20 mouse cellular contexts compared by ENCODE assay signal in genomic region chr13:19031916-19032688, GRCm38 (mm10).
DNase-seq lines count a peak whose midpoint lies in the region; ATAC-seq lines count a peak whose summit lies in the region.
"Had no signal": no experiment of that assay in that cellular context is flagged by ENCODE, and none has a peak within 500 bp of the region (broad histone marks: within the 10 kb centered on the region; RNA-seq: fewer than 3 reads in every experiment).

No protein-coding gene starts in this region.

- H3K36me3 ChIP-seq in midbrain, embryonic 14.5 days (ENCODE audit: control insufficient read depth, insufficient read depth, low read length): no peaks in the 10 kb centered on the region
- no peaks in the 10 kb centered on the region for H3K36me3 ChIP-seq in midbrain, embryonic 15.5 days (replicated peaks)
- no peaks in the 10 kb centered on the region for H3K36me3 ChIP-seq in forebrain, embryonic 16.5 days (ENCODE audit: control insufficient read depth, insufficient read depth)
- H3K36me3 ChIP-seq: heart, embryonic 13.5 days; limb, embryonic 13.5 days had no signal

- no peak overlapping the region for H3K4me2 ChIP-seq in midbrain, embryonic 14.5 days (ENCODE audit: low read length)
- H3K4me2 ChIP-seq in midbrain, embryonic 15.5 days: no peak overlapping the region
- H3K4me2 ChIP-seq in forebrain, embryonic 16.5 days (ENCODE audit: low read length): no peak overlapping the region
- H3K4me2 ChIP-seq: forebrain, embryonic 13.5 days; heart, embryonic 13.5 days; limb, embryonic 13.5 days had no signal

- H3K4me3 ChIP-seq in midbrain, embryonic 14.5 days (replicated peaks; ENCODE audit: low read depth, low read length): no peak overlapping the region
- no peak overlapping the region for H3K4me3 ChIP-seq in midbrain, embryonic 15.5 days
- H3K4me3 ChIP-seq in forebrain, embryonic 16.5 days (replicated peaks; ENCODE audit: low read length): no peak overlapping the region
- H3K4me3 ChIP-seq: forebrain, embryonic 13.5 days; heart, embryonic 13.5 days; left cerebral cortex, adult 2 months; limb, embryonic 13.5 days had no signal

- WGBS in midbrain, embryonic 14.5 days: 71% methylated on average over 8 of the region's 8 CpGs
- WGBS in midbrain, embryonic 15.5 days: 70% methylated on average over 8 of the region's 8 CpGs
- WGBS in forebrain, embryonic 16.5 days: 71% methylated on average over 8 of the region's 8 CpGs

- peak; percentile 13; the same call in 1 of the 2 replicates for ATAC-seq in frontal cortex, adult (ENCODE audit: low TSS enrichment)
- ATAC-seq in midbrain, embryonic 14.5 days (ENCODE audit: low FRiP score, low TSS enrichment): no peak
- no peak for ATAC-seq in midbrain, embryonic 15.5 days (replicated peaks)
- no peak for ATAC-seq in forebrain, embryonic 16.5 days
- ATAC-seq: forebrain, embryonic 13.5 days; intestine, postnatal 0 days had no signal

- H3K4me1 ChIP-seq in midbrain, embryonic 14.5 days (ENCODE audit: control insufficient read depth, insufficient read depth, low read length): no peaks in the 10 kb centered on the region
- H3K4me1 ChIP-seq in midbrain, embryonic 15.5 days: peaks cover 3% of the 10 kb centered on the region; the same call in 1 of the 2 replicates
- H3K4me1 ChIP-seq in forebrain, embryonic 16.5 days (replicated peaks; ENCODE audit: control insufficient read depth, insufficient read depth, low read length): no peaks in the 10 kb centered on the region
- H3K4me1 ChIP-seq: forebrain, embryonic 13.5 days; heart, embryonic 13.5 days; limb, embryonic 13.5 days had no signal

- no peaks in the 10 kb centered on the region for H3K9me3 ChIP-seq in midbrain, embryonic 14.5 days (ENCODE audit: control insufficient read depth, low read length)
- no peaks in the 10 kb centered on the region for H3K9me3 ChIP-seq in midbrain, embryonic 15.5 days
- no peaks in the 10 kb centered on the region for H3K9me3 ChIP-seq in forebrain, embryonic 16.5 days (ENCODE audit: control insufficient read depth, low read length)
- H3K9me3 ChIP-seq: forebrain, embryonic 13.5 days; heart, embryonic 13.5 days; limb, embryonic 13.5 days had no signal

- DNase-seq in frontal cortex, postnatal 36 days (ENCODE audit: low spot score in 2 of 2): no peak
- DNase-seq in midbrain, embryonic 14.5 days: peak; percentile 42
- peak; percentile 46 for DNase-seq in lung, postnatal 10 days
- peak; percentile 61 for DNase-seq in retina, embryonic 14.5 days (ENCODE audit: low spot score)
- DNase-seq in c-Kit-positive CD71-positive TER-119-positive erythroid progenitor cells, embryonic 14.5 days (ENCODE audit: low spot score): no peak
- DNase-seq: adrenal gland, postnatal 14 days; cerebellum, postnatal 10 days; embryo, embryonic 11 days; heart, postnatal 4 days; kidney, postnatal 10 days; right cerebral cortex, postnatal 14 days had no signal

- peak overlapping the region; percentile 20; the same call in 1 of the 2 replicates for H3K27ac ChIP-seq in midbrain, embryonic 14.5 days (replicated peaks; ENCODE audit: low read depth, low read length)
- no peak overlapping the region for H3K27ac ChIP-seq in midbrain, embryonic 15.5 days
- no peak overlapping the region for H3K27ac ChIP-seq in forebrain, embryonic 16.5 days (ENCODE audit: low read length)
- H3K27ac ChIP-seq: forebrain, embryonic 13.5 days; heart, embryonic 13.5 days; left cerebral cortex, adult 2 months; limb, embryonic 13.5 days; liver, embryonic 14.5 days had no signal

- no peak overlapping the region for H3K9ac ChIP-seq in midbrain, embryonic 14.5 days (replicated peaks; ENCODE audit: low read length)
- H3K9ac ChIP-seq in midbrain, embryonic 15.5 days: no peak overlapping the region
- H3K9ac ChIP-seq in forebrain, embryonic 16.5 days (replicated peaks; ENCODE audit: low read depth, low read length): no peak overlapping the region
- H3K9ac ChIP-seq: forebrain, embryonic 13.5 days; heart, embryonic 13.5 days; limb, embryonic 13.5 days; liver, embryonic 14.5 days had no signal

- no peaks in the 10 kb centered on the region for H3K27me3 ChIP-seq in midbrain, embryonic 14.5 days (ENCODE audit: control insufficient read depth, insufficient read depth, low read length)
- H3K27me3 ChIP-seq in midbrain, embryonic 15.5 days (replicated peaks): no peaks in the 10 kb centered on the region
- H3K27me3 ChIP-seq in forebrain, embryonic 16.5 days (replicated peaks; ENCODE audit: control insufficient read depth, insufficient read depth, low read length): no peaks in the 10 kb centered on the region
- H3K27me3 ChIP-seq: forebrain, embryonic 13.5 days; heart, embryonic 13.5 days; limb, embryonic 13.5 days had no signal

Comparison
In these comparisons a context has a peak if more than half of its experiments do, and no peak if none do; other contexts are left out.
1. DNase-seq: peak in midbrain, embryonic 14.5 days (single experiment), lung, postnatal 10 days (single experiment) and retina, embryonic 14.5 days (single experiment); none in frontal cortex, postnatal 36 days (0 of 2) and c-Kit-positive CD71-positive TER-119-positive erythroid progenitor cells, embryonic 14.5 days (single experiment).